Mouse (Mus musculus): Measurements from ENCODE around the gene Ap3d1.

- TF ChIP-seq CTCF (IDR thresholded peaks at IDR 0.05; ENCODE audit: insufficient read depth, low read length): no peak
- no peak for TF ChIP-seq POLR2A (IDR thresholded peaks at IDR 0.05; ENCODE audit: borderline replicate concordance, extremely low read depth, low read depth, low read length)
Observed at GRCm38 (mm10) chr10:80680260-80680696, 61.8 kb downstream of the Ap3d1 start.
